Mouse (Mus musculus) B cell, adult (primary cell): ENCODE data around the gene Prss38. TPM values are rescaled to one million over a fixed set of nuclear protein-coding genes. Genes with fewer than 3 reads are reported as not detected.

Experiments
- total RNA-seq: library from RNA; stranded (reverse); gene quantifications from 4 replicates; pipeline ENCODE4 v1.2.4, GENCODE M21; 2023; ENCODE audit not compliant: inconsistent age

Gene Prss38
- not detected in 4 replicates for total RNA-seq

DNA sequence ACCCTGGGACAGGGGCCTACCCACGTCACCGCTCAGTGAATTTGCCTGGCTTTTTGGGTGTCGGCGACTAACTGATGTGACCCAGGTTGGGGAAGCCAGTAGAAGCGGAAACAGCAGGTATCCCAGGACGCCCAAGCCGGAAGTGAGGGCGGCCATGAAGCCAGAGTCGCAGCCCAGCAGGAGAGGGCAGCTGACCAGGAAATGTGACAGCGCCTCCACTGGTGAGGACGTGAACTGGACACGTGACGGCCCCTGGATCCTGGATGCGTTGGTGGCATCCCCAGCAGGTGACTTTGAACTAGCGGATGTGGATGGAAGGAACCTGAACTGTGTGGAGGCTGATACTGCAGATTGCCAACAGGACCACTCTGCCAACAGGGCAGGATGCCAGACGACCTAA, at the start of gene Prss38:
Prss38 (minus strand) TSS at position 183 of the 400 bp plus-strand sequence.

Other genes starting within 250 kb of the Prss38 start
- gene Obscn, start 239.3 kb downstream of the Prss38 start, total RNA-seq: 0.15 to 0.51 TPM (median 0.42 TPM) in 4 replicates
- 32.2 to 40.6 TPM (median 34.8 TPM) in 4 replicates for gene Iba57, start 211.9 kb downstream of the Prss38 start, total RNA-seq
- gene Gjc2, start 192.4 kb downstream of the Prss38 start, total RNA-seq: not detected in 4 replicates
- gene Guk1, start 183.4 kb downstream of the Prss38 start, total RNA-seq: 30.0 to 37.8 TPM (median 34.6 TPM) in 4 replicates
- 15.0 to 17.5 TPM (median 15.9 TPM) in 4 replicates for gene Mrpl55, start 173.2 kb downstream of the Prss38 start, total RNA-seq
- gene 2310033P09Rik, start 167.3 kb downstream of the Prss38 start, total RNA-seq: 29.1 to 32.2 TPM (median 30.1 TPM) in 4 replicates
- gene Arf1, start 147.4 kb downstream of the Prss38 start, total RNA-seq: 256 to 269 TPM (median 262 TPM) in 4 replicates
- gene Wnt3a, start 84.9 kb downstream of the Prss38 start, total RNA-seq: not detected in 4 replicates
- not detected in 4 replicates for gene Wnt9a, start 68.7 kb downstream of the Prss38 start, total RNA-seq
- gene Jmjd4, start 74.4 kb upstream of the Prss38 start, total RNA-seq: 10.9 to 12.7 TPM (median 11.7 TPM) in 4 replicates
- 14.7 to 19.3 TPM (median 16.6 TPM) in 4 replicates for gene Snap47, start 75.5 kb upstream of the Prss38 start, total RNA-seq
- gene Zfp867, start 96.8 kb upstream of the Prss38 start, total RNA-seq: 3.0 to 5.8 TPM (median 3.8 TPM) in 4 replicates
- 14.2 to 17.7 TPM (median 15.0 TPM) in 4 replicates for gene Zkscan17, start 151.1 kb upstream of the Prss38 start, total RNA-seq
- gene Nlrp3, start 165.9 kb upstream of the Prss38 start, total RNA-seq: 0.72 to 2.5 TPM (median 1.2 TPM) in 4 replicates
- gene Olfr222, start 200.6 kb upstream of the Prss38 start, total RNA-seq: not detected in 4 replicates
- gene Olfr223, start 217.6 kb upstream of the Prss38 start, total RNA-seq: not detected in 4 replicates